Mouse (Mus musculus) adrenal gland (tissue): Measurements from ENCODE around the gene Sap30bp.

Source experiments
- intact Hi-C: fragments of 180-260 bp; cut with DNase I; formaldehyde crosslinking; loops from one replicate; pipeline ENCODE4 v1.15.1; 2025

The Sap30bp gene

GRCm38 (mm10) chr11:115904231-115904955 is 28.7 kb upstream of the Sap30bp start:
- intact Hi-C loops: no loop called here

GRCm38 (mm10) chr11:115904956-115905790 is 27.9 kb upstream of the Sap30bp start:
- intact Hi-C loops: no loop called here

GRCm38 (mm10) chr11:115906116-115906515 is 27.0 kb upstream of the Sap30bp start:
- intact Hi-C loops: no loop called here

- intact Hi-C loops: no loop called here
Measured at GRCm38 (mm10) chr11:115906521-115906920, 26.6 kb upstream of the Sap30bp start.

- intact Hi-C loops: no loop called here
Measured at GRCm38 (mm10) chr11:115911134-115911561, 21.9 kb upstream of the Sap30bp start.

GRCm38 (mm10) chr11:115911632-115912376 is 21.3 kb upstream of the Sap30bp start, which contains the start of gene Smim6:
Gene Smim6, plus strand, starts transcription at chr11:115912017.
- intact Hi-C loops: no loop called here

- intact Hi-C loops: no loop called here
Measured at GRCm38 (mm10) chr11:115916579-115916978, 16.5 kb upstream of the Sap30bp start.

GRCm38 (mm10) chr11:115918637-115919036 is 14.4 kb upstream of the Sap30bp start:
- intact Hi-C loops: no loop called here

- intact Hi-C loops: no loop called here
Measured at GRCm38 (mm10) chr11:115919073-115919472, 14.0 kb upstream of the Sap30bp start.

- intact Hi-C loops: no loop called here
Measured at GRCm38 (mm10) chr11:115920110-115920818, 12.8 kb upstream of the Sap30bp start.

- intact Hi-C loops: no loop called here
Measured at GRCm38 (mm10) chr11:115921986-115922385, 11.1 kb upstream of the Sap30bp start.

GRCm38 (mm10) chr11:115929031-115929430 is 4.1 kb upstream of the Sap30bp start:
- intact Hi-C loops: no loop called here

- intact Hi-C loops: loop anchor here (10.0 kb wide), 1 partner anchor 195 kb away; the partner anchor contains the start of gene Trim47
Measured at GRCm38 (mm10) chr11:115929818-115930217, 3.3 kb upstream of the Sap30bp start.

GRCm38 (mm10) chr11:115931235-115931634 is 1.8 kb upstream of the Sap30bp start:
- intact Hi-C loops: loop anchor here (10.0 kb wide), 1 partner anchor 194 kb away; the partner anchor contains the start of gene Trim47

GRCm38 (mm10) chr11:115933747-115934110 is 647 bp downstream of the Sap30bp start:
- intact Hi-C loops: loop anchor here (10.0 kb wide), 1 partner anchor 191 kb away; the partner anchor contains the start of gene Trim47

- intact Hi-C loops: loop anchor here (1.0 to 10.0 kb wide), 2 partner anchors 59 to 185 kb away; partner anchors contain the start of gene Trim47
Measured at GRCm38 (mm10) chr11:115939690-115940329, 6.7 kb downstream of the Sap30bp start.

- intact Hi-C loops: no loop called here
Measured at GRCm38 (mm10) chr11:115941980-115942379, 8.9 kb downstream of the Sap30bp start.

- intact Hi-C loops: no loop called here
Measured at GRCm38 (mm10) chr11:115945247-115945646, 12.2 kb downstream of the Sap30bp start.

GRCm38 (mm10) chr11:115946221-115946828 is 13.2 kb downstream of the Sap30bp start:
- intact Hi-C loops: no loop called here

- intact Hi-C loops: no loop called here
Measured at GRCm38 (mm10) chr11:115948316-115948715, 15.2 kb downstream of the Sap30bp start.
